Mouse (Mus musculus) thymus, postnatal 10 days (tissue): ENCODE results near the gene Itpkb.

ENCODE experiments used
- DNase-seq, 2 experiments: peaks; one replicate each; pipeline ENCODE4 v3.0.0; 2021; ENCODE audit warnings: low spot score in 2 of 2

Itpkb gene

GRCm38 (mm10) chr1:180420496-180421164, 90.3 kb downstream of the Itpkb start:
- no peak for DNase-seq

DNA sequence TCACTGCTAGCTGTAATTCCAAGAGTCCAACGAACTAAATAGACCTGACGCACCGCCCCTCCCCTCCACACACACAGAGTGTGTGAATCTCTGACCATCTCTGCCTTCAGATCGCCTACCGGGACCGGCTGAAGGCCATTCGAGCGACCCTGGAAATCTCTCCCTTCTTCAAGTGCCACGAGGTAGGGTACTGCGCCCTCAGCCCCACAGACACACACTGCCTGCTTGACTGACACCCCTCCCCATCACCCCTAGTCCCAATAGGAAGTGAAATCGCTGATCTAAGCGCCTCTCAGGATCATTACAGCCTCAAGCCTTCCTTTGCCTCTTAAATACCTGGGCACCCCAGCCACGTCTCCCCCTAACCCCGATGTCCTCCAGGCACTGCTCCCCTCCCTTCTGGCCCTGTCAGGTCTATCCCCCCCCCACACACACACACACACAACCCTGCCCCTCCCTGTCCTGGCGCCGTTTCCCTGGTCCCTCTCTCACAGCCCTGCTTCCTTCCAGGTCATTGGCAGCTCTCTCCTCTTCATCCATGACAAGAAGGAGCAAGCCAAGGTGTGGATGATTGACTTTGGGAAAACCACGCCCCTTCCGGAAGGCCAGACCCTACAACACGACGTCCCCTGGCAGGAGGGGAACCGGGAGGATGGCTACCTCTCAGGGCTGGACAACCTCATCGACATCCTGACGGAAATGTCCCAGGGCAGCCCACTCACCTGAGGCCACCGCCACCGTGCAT, 91.1 kb downstream of the Itpkb start:
- DNase-seq: no peak

- DNase-seq: peak in 1 of 2 experiments; percentile 72
Measured at GRCm38 (mm10) chr1:180422076-180422828, 92.0 kb downstream of the Itpkb start.

DNA sequence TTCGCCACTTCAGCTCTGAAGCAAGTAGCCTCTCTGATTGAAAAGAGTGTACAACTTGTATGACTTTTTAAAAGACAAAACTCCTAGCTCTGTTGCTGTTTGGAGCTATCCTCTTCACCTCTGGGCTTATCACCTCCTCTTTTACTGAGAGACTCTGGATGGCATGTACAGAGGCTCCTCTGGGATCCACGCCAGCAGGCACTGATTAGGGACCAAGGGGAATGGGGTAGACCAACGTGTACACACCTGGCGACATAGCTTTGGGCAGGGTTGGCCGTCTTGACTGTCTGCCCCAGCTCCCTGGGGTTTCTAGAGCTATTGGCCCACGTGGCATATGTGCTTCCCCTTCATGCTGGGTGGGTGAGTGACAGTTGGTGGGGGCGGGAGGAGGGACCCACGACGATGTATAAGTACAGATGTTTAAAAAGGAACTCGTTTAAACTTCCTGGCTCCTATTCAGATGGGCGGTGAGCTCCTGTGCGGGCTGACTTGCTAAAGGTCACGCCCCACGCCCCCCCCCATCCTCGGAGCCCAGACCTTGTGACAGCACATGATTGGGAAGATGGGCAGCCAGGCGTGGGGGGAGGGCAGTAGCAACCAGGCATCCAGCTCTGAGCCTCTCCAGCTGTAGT, 92.8 kb downstream of the Itpkb start:
- no peak for DNase-seq

GRCm38 (mm10) chr1:180423931-180424330, 93.6 kb downstream of the Itpkb start:
- no peak for DNase-seq

- DNase-seq: no peak
Measured at GRCm38 (mm10) chr1:180426405-180426804, 96.1 kb downstream of the Itpkb start.

- no peak for DNase-seq
Measured at GRCm38 (mm10) chr1:180427685-180428084, 97.4 kb downstream of the Itpkb start.

DNA sequence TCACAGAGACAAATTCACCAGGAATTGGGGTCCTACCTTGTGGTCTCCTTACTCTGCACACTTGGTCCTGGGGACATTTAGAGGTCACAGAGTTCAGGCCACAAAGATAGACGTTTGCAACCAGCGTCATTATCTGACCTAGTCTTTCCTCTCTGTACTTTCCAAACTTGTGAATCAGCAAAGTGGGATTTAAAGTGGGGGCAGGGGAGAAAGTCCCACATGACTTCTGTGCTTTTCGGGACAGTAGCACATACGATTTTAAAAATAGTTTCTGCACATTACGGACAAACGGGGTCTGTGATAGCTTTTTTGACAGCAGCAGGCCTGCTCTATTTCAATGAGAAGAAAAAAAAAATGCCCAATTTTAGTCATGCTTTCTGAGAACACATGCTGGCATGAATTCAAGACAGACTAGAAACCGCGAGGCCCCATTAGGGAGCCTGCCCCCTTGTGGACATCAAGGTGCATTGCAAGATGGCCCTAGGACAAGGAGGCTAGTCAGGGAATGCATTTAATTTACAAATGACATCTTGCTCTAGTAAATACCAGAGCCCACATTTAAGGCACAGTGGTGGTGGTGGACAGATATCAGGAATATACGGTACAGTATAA, 97.9 kb downstream of the Itpkb start:
- peak in 1 of 2 experiments; percentile 77 for DNase-seq

- no peak for DNase-seq
Measured at GRCm38 (mm10) chr1:180428871-180429270, 98.6 kb downstream of the Itpkb start.

GRCm38 (mm10) chr1:180429819-180430218, 99.5 kb downstream of the Itpkb start:
- DNase-seq: no peak

- DNase-seq: peak; percentile 59 to 70
Measured at GRCm38 (mm10) chr1:180431833-180432232, 101.5 kb downstream of the Itpkb start.

DNA sequence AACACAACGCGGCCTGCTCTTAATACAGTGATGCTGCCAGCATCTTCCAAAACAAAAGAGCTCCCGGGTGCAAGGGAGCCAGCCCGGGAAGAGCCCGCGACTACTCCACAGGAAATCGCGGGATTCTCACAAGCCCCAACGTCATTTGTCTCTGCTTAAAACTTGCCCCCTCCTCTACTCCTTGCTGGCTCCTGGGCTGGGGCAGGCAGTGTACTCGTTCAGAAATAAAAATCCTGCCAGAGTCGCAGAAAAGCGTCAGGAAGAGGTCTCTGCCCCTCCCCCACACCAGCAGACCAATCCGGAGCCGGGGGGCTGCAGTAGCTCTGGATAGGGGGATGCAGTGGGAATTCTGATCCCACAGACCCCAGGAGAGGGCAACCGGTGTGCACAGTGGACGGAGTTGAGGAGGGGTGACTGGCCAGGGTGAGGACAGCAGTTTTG, 102.8 kb downstream of the Itpkb start:
- no peak for DNase-seq

GRCm38 (mm10) chr1:180433796-180434566, 103.7 kb downstream of the Itpkb start:
- peak in 1 of 2 experiments; percentile 48 for DNase-seq

DNA sequence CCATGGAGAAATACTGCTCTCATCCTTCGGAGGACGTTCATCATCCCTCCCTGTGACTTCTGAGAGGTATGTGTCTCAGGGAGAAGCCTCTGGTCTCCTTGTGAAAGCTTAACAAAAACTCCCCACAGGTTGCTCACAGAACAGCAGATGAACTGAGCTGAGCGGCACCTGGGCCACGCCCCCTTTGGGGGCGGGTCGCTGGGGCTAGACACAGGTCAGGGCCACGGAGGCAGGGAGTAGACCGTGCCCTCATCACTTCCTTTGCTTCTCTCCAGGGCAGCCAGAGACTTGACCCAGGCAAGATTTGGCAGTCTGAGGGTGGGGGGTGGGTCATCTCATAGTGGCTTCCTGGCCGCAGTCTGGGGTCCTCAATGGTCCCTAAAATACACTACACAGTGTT, 104.6 kb downstream of the Itpkb start:
- DNase-seq: peak in 1 of 2 experiments; percentile 23

DNA sequence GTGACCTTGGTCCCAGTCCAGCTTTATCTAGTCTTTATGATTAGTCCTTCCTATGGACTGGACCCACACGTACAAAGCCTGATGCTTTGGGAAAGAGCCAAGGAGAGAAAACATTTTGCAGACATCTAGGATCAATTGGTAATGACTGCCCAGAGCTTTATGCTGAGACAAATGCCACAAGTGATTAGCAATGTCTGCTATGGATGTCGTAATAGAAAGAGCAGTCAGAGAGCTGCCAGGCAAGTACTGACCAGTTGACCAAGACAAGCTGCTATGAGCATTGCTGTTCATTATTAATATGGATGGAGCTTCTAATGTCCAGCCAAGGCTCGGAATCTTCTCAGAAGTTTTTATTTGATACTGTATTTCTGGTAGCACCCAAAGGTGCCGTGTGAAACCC, 109.2 kb downstream of the Itpkb start:
- no peak for DNase-seq

- DNase-seq: no peak
Measured at GRCm38 (mm10) chr1:180444411-180444810, 114.1 kb downstream of the Itpkb start.

- DNase-seq: peak; percentile 18 to 26
Measured at GRCm38 (mm10) chr1:180449641-180450040, 119.4 kb downstream of the Itpkb start.

DNA sequence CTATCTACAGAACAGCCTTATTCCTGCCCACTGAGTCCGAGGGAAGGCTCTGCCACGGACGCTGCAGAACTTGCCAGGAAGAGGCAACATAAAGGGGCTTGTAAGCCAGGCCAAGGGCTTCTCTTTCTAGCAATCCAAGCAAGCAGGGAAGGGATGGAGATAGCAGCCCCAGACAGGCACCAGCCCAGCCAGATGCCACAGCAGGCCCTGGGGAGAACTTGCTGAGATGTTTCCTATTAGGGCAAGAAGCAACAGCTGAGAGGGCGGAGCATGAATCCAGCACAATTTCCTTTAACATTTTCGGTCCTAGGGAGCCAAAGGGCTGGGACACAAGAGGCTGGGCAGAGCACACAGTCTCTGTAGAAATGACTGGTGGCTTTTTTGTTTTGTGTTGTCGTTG, 128.0 kb downstream of the Itpkb start:
- DNase-seq: no peak

- DNase-seq: no peak
Measured at GRCm38 (mm10) chr1:180458680-180459079, 128.4 kb downstream of the Itpkb start.

GRCm38 (mm10) chr1:180460721-180461120, 130.4 kb downstream of the Itpkb start:
- no peak for DNase-seq

DNA sequence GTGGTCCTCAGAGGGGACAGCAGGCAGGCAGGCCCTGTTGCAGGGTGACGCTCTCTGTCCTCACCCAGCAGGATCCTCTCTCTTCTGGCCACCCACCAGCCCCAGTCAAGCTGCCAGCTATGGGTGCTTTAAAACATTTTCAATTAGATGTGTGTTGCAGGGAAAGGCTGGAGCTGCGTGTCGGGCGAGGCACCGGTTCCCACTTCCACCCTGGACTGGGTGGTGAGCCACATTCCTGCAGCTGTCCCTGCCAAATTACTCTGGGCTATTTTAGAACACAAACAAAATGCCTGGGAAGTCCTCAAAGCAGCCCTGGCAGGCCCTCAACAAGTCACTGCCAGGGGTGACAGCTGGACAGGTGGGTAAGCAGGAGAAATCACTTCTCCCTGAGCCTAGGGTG, 132.1 kb downstream of the Itpkb start:
- no peak for DNase-seq
